Mouse (Mus musculus) megakaryocyte-erythroid progenitor cell, adult 5-6 weeks (primary cell): ENCODE data around the gene Hcfc1. TPM values are rescaled to one million over a fixed set of nuclear protein-coding genes. Genes with fewer than 3 reads are reported as not detected.

Experiments
- ATAC-seq: replicated peaks from 2 replicates; pipeline ENCODE4 v1.8.0; 2016; ENCODE audit warnings: mild to moderate bottlenecking, inconsistent platforms; ENCODE audit not compliant: severe bottlenecking, poor library complexity, low FRiP score, low TSS enrichment
- total RNA-seq, 2 experiments: library from RNA; stranded (forward) in 1 of 2; stranded (reverse) in 1 of 2; fragments of 200-1000, 215-1000 nt in 1 of 2; fragments of >200 nt in 1 of 2; fragmentation: Nextera tagmentation in 1 of 2; gene quantifications; 2 replicates each; pipeline ENCODE4 v1.2.3; 2014 to 2017

Hcfc1 gene
- 159 and 169 TPM in 2 replicates for total RNA-seq (2014; fragmentation: Nextera tagmentation)
- 56.1 and 78.7 TPM in 2 replicates for total RNA-seq (2017)

DNA sequence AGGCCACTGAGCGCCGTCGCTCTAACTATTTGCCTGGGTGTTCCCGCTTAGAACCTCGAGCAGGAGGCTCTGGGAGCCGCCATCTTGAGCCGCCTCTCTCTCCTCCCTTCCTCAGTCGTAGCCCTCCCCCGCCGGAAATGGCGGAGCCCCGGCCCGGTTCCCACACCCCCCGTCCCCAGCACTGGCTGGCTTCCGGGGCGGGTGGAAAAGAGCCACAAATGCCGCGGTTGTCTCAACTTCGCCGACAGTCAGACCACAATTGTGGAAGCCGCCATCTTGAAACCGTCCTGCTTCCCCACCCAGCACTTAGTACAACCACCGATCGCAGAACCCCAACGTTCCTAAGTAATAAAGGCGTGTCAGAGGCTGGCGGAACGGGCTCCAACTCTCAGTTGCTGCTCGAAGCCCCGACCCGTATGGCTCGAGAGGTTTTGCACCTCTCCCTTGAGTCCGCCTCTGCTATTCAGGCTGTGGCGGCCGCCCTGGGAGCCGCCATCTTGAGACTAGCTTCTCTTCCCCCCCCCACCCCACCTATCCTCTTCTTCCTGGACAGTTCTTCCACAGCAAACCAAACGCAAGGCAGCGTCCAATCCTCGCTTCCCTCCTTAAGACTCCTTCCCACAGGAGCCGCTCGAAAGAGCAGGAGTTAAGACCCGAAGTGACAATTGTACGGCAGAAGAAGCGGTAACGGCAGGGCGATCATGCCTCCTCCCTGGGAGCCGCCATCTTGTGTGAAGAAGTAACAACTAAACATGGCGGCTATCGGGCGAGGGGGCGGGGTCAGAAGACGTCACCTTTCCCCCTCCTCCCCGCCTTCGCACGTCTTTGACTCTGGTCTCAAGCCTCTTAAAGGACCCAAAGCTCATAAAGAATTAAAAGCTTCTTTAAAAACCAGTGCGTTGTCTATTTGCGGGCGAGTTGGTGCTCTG lies at the start of gene Hcfc1:
Gene Hcfc1 (minus strand): TSS at position 110 of the 929 bp plus-strand sequence.
- peak; percentile 38 for ATAC-seq

GRCm38 (mm10) chrX:74014597-74014996 lies 48.4 kb upstream of the Hcfc1 start:
- ATAC-seq: no peak

DNA sequence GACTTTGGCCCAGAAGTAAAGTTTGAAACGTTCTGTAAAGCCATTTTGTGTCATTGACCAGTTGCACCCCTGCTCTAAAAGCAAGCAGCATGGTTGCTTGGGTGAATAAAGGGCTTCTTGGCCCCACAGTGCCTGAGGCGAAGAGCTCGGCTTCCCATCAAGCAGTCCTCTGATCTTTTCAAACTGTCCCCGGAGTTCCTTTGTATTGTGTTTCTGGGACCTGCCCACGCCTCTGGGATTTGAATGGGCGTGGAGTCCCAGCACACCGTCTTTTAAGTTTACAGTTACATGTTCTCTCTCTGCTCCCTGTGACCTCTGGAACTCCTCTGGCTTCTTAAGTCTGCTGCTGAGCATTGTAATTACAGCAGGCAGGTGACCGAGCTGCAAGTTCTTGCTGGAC lies 41.9 kb upstream of the Hcfc1 start:
- ATAC-seq: no peak

- ATAC-seq: no peak
These were observed 40.2 kb upstream of the Hcfc1 start for GRCm38 (mm10) chrX:74006401-74006800.

DNA sequence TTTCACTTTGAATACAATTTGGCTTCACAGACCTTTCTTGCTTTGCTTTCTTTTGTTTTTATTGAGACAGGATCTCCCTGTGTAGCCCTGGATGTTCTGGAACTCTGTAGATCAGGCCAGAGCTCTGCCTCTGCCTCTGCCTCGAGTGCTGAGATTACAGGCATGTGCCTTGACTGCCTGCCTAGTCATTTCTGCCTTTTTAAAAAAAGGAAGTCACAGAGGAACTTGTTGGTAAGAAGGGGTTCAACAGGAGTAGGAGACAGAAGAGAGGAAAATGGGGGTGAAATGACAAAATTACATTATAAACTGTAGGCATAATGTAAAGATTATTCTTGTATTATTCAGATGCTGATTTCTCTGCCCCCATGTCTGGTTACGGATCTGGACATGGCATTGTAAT lies 37.5 kb upstream of the Hcfc1 start:
- ATAC-seq: no peak

DNA sequence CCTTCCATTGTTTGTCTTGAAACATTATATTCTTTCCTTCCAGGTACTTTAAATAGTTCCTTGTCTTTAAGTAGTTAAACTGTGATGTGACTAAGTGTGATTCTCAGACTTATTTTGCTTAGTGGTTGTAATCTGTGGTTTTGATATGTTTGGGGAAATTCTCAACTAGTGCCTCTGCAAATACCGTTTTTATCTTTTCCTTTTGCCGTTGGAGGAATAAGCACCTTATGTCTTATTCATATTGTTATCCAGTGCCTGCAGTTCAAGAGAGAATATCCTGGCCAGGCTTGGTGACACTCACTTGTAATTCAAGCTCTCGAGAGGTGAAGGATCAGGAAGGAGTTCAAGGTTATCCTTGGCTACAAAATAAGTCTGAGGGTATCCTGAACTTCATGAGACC lies 34.9 kb upstream of the Hcfc1 start:
- ATAC-seq: no peak

GRCm38 (mm10) chrX:73998911-73999869 lies 33.0 kb upstream of the Hcfc1 start:
- ATAC-seq: peak; percentile 97

GRCm38 (mm10) chrX:73977783-73978182 lies 11.6 kb upstream of the Hcfc1 start:
- no peak for ATAC-seq

- ATAC-seq: no peak
These were observed 10.1 kb upstream of the Hcfc1 start for GRCm38 (mm10) chrX:73976283-73976682.

DNA sequence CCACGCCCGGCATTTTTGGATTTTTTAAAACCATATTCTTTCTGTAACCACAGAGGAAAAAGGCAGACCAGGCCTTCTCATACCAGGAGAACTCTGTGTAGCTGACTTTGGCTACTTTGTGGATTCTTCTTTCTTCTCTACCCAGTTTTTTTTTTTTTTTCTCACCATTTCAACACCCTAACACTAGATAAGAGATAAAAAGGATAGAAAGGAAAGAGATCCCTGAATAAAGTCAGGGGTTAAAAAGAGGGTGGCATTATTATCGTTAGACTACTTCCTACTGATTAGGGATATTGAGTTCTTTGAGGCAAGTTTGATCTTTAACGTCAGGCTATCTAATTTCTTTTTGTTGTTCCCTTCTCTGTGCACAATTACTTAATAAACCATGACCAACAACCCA lies 6.6 kb upstream of the Hcfc1 start:
- no peak for ATAC-seq

GRCm38 (mm10) chrX:73970781-73971180 lies 4.6 kb upstream of the Hcfc1 start:
- no peak for ATAC-seq

- ATAC-seq: peak; percentile 36
These were observed 3.6 kb upstream of the Hcfc1 start for GRCm38 (mm10) chrX:73969729-73970128.

DNA sequence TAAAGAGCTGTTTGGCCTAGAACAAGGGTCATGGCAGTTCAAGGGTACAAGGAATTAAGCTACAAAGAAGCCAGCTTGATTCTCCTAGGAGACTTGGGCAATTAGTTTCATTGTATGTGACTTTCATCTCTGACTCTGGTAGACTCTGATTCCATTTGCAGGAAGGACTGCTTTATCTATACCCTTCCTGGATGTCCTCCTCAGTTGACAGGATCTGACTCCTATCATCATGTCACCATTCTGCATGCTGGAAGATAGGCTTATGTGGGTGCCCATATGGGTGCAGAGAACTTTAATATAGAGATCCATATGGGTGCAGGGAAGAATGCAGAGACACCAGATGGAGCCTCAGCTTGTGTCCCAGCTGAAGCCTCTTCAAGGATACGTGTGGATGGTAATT lies 3.0 kb upstream of the Hcfc1 start:
- ATAC-seq: no peak

- ATAC-seq: peak; percentile 49
These were observed 1.3 kb upstream of the Hcfc1 start for GRCm38 (mm10) chrX:73967177-73968075.

DNA sequence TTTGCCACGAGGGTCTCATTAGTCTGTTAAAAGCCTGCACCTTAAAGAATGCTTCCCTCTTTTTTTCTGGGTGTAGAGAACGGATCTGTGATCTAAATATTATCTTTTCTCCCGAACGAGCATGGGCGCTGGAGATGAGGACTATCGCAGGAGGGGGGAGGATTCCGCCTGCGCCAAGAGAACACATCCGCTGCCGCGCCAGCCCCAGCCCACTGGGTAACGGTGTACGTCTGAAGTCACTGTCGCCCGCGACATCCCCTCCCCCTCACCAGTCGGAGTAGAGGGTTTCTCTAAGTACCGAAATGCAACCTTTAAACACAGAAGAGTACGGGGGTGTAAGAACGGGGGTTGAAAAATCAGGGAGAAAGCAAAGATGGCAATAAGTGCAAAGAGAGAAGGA lies 850 bp downstream of the Hcfc1 start:
- no peak for ATAC-seq

DNA sequence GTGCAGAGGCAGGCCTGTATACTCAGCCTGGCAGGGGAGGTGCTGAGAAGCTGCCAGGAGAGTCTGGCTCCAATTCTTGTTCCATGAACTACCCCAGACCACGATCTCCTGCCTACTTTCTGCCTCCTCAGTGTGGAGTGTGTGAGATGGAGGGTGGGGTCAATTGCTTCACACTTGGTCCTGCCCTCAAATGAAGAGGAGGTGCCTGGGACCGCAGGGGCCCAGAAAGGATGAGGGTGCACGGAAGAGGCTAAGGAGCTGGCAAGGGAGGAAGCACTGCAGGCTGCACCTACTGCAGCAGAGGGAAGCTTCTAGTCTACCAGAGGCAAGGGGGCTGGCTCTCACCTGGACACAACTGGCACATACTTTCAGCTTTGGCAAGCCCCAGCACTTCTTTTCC lies 1.8 kb downstream of the Hcfc1 start:
- peak; percentile 17 for ATAC-seq

GRCm38 (mm10) chrX:73954988-73955387 lies 11.2 kb downstream of the Hcfc1 start:
- no peak for ATAC-seq

DNA sequence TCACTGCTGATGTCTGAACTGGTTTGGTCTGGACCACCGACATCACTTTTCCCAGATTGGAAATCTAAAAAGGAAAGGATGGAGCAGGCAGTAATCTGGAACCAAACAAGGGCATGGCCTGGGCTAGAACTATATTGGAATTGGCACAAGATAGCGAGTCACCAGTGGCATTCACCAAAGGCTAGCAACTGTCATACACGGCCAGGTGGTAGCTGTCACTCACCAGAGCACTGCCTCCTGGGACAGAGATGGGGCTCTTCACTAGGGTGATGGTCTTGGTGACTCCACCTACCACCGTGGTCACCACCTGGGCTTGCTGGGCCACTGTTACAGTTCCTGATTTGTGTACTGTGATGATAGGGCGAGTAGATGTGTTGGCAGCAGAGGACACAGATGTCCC lies 13.6 kb downstream of the Hcfc1 start:
- ATAC-seq: no peak

- no peak for ATAC-seq
These were observed 16.8 kb downstream of the Hcfc1 start for GRCm38 (mm10) chrX:73949341-73949740.
